Mouse (Mus musculus): Measurements from ENCODE around the gene Shank2. TPM values are rescaled to one million over a fixed set of nuclear protein-coding genes. Genes with fewer than 3 reads are reported as not detected.

The Shank2 gene
- polyA plus RNA-seq, 1 experiment from 2014 or later = 2.6 TPM

DNA sequence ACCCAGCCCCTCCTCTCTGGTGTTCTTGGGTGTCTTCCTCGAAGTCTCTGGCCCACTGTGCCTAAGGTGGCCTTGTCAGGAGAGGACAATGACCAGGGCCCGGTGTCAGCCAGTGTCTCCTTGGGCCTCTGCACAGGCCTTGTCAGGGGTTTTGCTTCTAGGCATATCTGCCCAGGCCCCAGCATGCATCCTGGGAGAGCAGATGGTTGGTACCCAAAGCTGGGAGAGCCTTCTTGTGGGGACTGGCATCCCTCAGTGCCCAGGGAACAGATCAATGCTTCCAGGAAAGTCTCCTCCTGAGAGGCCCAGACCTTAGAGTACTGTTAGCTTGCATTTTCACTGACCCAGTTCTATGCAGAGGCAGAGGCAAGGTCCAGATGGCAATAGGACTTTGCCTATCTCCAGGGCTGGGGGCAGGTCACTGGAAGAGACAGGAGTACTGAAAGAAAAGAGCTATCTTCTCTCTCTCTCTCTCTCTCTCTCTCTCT, 327.7 kb downstream of the Shank2 start:
- Histone ChIP-seq H3K27ac (no peak overlapping the region), H3K36me3 (no peaks in the 10 kb centered on the region), H3K27me3 (no peaks in the 10 kb centered on the region), H3K4me1 (no peaks in the 10 kb centered on the region), H3K4me2 (no peak overlapping the region), H3K9ac (no peak overlapping the region), H3K4me3 (replicated peaks) (no peak overlapping the region), H3K9me3 (replicated peaks) (no peaks in the 10 kb centered on the region)
- WGBS = 95% methylated on average over 2 of the region's 2 CpGs
- no peak for ATAC-seq (replicated peaks; ENCODE audit: low FRiP score)

- ATAC-seq (replicated peaks; ENCODE audit: low FRiP score) = no peak
- Histone ChIP-seq H3K4me2 (no peak overlapping the region), H3K4me1 (no peaks in the 10 kb centered on the region), H3K4me3 (replicated peaks) (no peak overlapping the region), H3K9ac (no peak overlapping the region), H3K27me3 (no peaks in the 10 kb centered on the region), H3K36me3 (no peaks in the 10 kb centered on the region), H3K27ac (no peak overlapping the region), H3K9me3 (replicated peaks) (no peaks in the 10 kb centered on the region)
Observed at GRCm38 (mm10) chr7:144336626-144337025, 334.9 kb downstream of the Shank2 start.

- no peaks in the 10 kb centered on the region for H3K9me3 ChIP-seq (replicated peaks)
- H3K4me2 ChIP-seq = no peak overlapping the region
- no peak overlapping the region for H3K27ac ChIP-seq
- 88% methylated on average over 5 of the region's 5 CpGs for WGBS
- no peak overlapping the region for H3K9ac ChIP-seq
- H3K36me3 ChIP-seq = no peaks in the 10 kb centered on the region
- H3K27me3 ChIP-seq = no peaks in the 10 kb centered on the region
- no peak for ATAC-seq (replicated peaks; ENCODE audit: low FRiP score)
- H3K4me1 ChIP-seq = no peaks in the 10 kb centered on the region
- H3K4me3 ChIP-seq (replicated peaks) = no peak overlapping the region
Observed at GRCm38 (mm10) chr7:144338694-144339093, 337.0 kb downstream of the Shank2 start.

GRCm38 (mm10) chr7:144340376-144340775, 338.6 kb downstream of the Shank2 start:
- 75% methylated on average over 6 of the region's 6 CpGs for WGBS
- Histone ChIP-seq H3K9me3 (replicated peaks) (no peaks in the 10 kb centered on the region), H3K9ac (no peak overlapping the region), H3K4me1 (no peaks in the 10 kb centered on the region), H3K27me3 (no peaks in the 10 kb centered on the region), H3K4me3 (replicated peaks) (no peak overlapping the region), H3K27ac (no peak overlapping the region), H3K36me3 (no peaks in the 10 kb centered on the region), H3K4me2 (no peak overlapping the region)
- ATAC-seq (replicated peaks; ENCODE audit: low FRiP score) = no peak

DNA sequence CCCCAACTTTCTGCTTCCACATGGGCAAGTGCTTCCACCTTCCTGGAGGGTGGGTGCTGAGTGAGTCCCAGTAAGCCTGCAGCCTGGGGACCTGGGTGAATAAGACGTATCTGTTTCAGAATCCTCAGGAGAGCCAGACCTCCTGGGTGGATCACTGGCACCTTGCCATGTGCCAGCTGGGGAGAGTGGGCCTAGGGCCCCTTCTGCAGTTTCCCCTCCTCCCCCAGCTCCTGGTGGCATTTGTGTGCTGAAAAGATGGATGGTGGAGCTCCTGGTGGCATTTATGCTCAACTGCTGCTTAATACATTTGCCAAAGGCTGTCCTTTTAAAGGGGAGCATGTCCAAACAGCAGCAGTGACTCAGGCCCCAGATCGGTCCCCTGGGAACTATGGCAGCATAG, 364.4 kb downstream of the Shank2 start:
- peaks cover 6% of the 10 kb centered on the region; the same call in 1 of the 2 replicates for H3K4me1 ChIP-seq
- no peak for ATAC-seq (replicated peaks; ENCODE audit: low FRiP score)
- H3K4me2 ChIP-seq = no peak overlapping the region
- 72% methylated on average over 2 of the region's 2 CpGs for WGBS
- H3K9ac ChIP-seq = no peak overlapping the region
- H3K9me3 ChIP-seq (replicated peaks) = no peaks in the 10 kb centered on the region
- H3K27ac ChIP-seq = no peak overlapping the region
- no peaks in the 10 kb centered on the region for H3K27me3 ChIP-seq
- H3K4me3 ChIP-seq (replicated peaks) = no peak overlapping the region
- H3K36me3 ChIP-seq = no peaks in the 10 kb centered on the region

GRCm38 (mm10) chr7:144373059-144373458, 371.3 kb downstream of the Shank2 start:
- no peaks in the 10 kb centered on the region for H3K27me3 ChIP-seq
- H3K4me3 ChIP-seq (replicated peaks) = no peak overlapping the region
- no peak overlapping the region for H3K4me2 ChIP-seq
- no peaks in the 10 kb centered on the region for H3K36me3 ChIP-seq
- H3K9me3 ChIP-seq (replicated peaks) = no peaks in the 10 kb centered on the region
- 52% methylated on average over 8 of the region's 8 CpGs for WGBS
- H3K27ac ChIP-seq = no peak overlapping the region
- ATAC-seq (replicated peaks; ENCODE audit: low FRiP score) = no peak
- peaks cover 12% of the 10 kb centered on the region; the same call in 1 of the 2 replicates for H3K4me1 ChIP-seq
- no peak overlapping the region for H3K9ac ChIP-seq

DNA sequence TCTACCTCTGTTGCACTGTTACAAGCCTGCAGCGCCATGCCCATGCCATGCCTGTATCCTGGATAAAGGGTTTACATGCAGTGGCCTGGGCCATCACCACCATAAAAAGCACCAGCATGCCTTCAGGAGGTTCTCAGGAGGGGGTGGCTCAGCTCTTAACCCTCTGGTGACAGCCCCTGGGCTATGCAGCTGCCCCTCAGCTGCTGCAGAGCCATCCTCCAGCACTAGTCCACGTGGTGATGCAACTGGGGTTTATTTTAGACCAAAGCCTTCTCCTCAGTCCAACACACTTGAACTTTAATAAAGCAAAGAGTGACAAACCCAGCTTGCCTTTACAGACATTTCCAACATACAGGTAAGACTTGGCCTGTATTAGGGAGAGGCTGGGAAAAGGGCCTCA, 373.8 kb downstream of the Shank2 start:
- Histone ChIP-seq H3K9me3 (replicated peaks) (no peaks in the 10 kb centered on the region), H3K27me3 (no peaks in the 10 kb centered on the region), H3K4me1 (0 out of 2 replicates have a peak, but pooled peaks cover 7% of the 10 kb centered on the region), H3K4me2 (no peak overlapping the region), H3K36me3 (no peaks in the 10 kb centered on the region), H3K9ac (no peak overlapping the region), H3K4me3 (replicated peaks) (no peak overlapping the region), H3K27ac (no peak overlapping the region)
- no peak for ATAC-seq (replicated peaks; ENCODE audit: low FRiP score)
- 88% methylated on average over 2 of the region's 2 CpGs for WGBS

GRCm38 (mm10) chr7:144378254-144378653, 376.5 kb downstream of the Shank2 start:
- H3K4me3 ChIP-seq (replicated peaks) = no peak overlapping the region
- H3K9ac ChIP-seq = no peak overlapping the region
- H3K9me3 ChIP-seq (replicated peaks) = no peaks in the 10 kb centered on the region
- no peak overlapping the region for H3K4me2 ChIP-seq
- H3K36me3 ChIP-seq = no peaks in the 10 kb centered on the region
- no peak overlapping the region for H3K27ac ChIP-seq
- 42% methylated on average over 4 of the region's 4 CpGs for WGBS
- no peak for ATAC-seq (replicated peaks; ENCODE audit: low FRiP score)
- H3K4me1 ChIP-seq = 0 out of 2 replicates have a peak, but pooled peaks cover under 1% of the 10 kb centered on the region
- H3K27me3 ChIP-seq = no peaks in the 10 kb centered on the region

DNA sequence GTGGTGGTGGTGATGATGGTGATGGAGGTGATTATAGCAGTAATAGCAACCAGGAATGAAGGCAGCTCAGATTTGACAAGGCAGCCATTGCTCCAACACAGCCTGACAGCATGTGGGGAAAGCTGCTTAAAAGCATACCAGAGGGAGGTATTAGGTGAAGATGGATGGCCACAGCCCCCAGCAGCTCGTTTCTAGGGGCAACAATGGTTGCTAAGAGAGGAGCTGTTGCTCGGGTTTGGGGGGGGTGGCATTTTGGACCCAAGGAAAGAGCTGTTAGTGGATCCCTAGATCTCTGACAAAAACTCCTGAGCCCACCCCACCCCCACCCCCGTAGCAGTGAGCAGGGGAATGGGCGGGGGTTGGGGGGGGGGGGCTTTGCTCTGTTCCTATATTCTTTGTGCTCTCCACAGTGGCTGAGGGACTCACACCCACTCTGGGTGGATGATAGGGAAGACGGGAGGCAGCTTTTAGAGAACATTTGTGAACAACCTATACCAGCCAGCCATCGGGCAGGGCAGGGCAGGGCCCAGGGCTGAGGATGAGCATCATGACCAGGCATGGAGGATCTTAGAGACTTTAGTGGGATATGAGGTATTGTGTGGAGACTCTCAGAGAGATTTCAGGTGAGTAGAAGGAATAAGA, 377.6 kb downstream of the Shank2 start:
- H3K9ac ChIP-seq = no peak overlapping the region

GRCm38 (mm10) chr7:144381588-144381987, 379.9 kb downstream of the Shank2 start:
- no peak overlapping the region for H3K4me2 ChIP-seq
- WGBS = 79% methylated on average over 10 of the region's 10 CpGs
- H3K36me3 ChIP-seq = no peaks in the 10 kb centered on the region
- no peaks in the 10 kb centered on the region for H3K9me3 ChIP-seq (replicated peaks)
- H3K4me1 ChIP-seq = no peaks in the 10 kb centered on the region
- no peaks in the 10 kb centered on the region for H3K27me3 ChIP-seq
- no peak overlapping the region for H3K9ac ChIP-seq
- ATAC-seq (replicated peaks; ENCODE audit: low FRiP score) = no peak
- no peak overlapping the region for H3K27ac ChIP-seq
- H3K4me3 ChIP-seq (replicated peaks) = no peak overlapping the region

More for the DNA sequence above, 377.6 kb downstream of the Shank2 start:
- Histone ChIP-seq H3K4me2 (no peak overlapping the region), H3K27ac (no peak overlapping the region), H3K36me3 (no peaks in the 10 kb centered on the region), H3K4me1 (no peaks in the 10 kb centered on the region), H3K9me3 (replicated peaks) (no peaks in the 10 kb centered on the region), H3K4me3 (replicated peaks) (no peak overlapping the region), H3K27me3 (no peaks in the 10 kb centered on the region)
- ATAC-seq (replicated peaks; ENCODE audit: low FRiP score) = no peak
- 63% methylated on average over 6 of the region's 6 CpGs for WGBS

GRCm38 (mm10) chr7:144387537-144387936, 385.8 kb downstream of the Shank2 start:
- WGBS = 93% methylated on average over 6 of the region's 6 CpGs
- no peak for ATAC-seq (replicated peaks; ENCODE audit: low FRiP score)

DNA sequence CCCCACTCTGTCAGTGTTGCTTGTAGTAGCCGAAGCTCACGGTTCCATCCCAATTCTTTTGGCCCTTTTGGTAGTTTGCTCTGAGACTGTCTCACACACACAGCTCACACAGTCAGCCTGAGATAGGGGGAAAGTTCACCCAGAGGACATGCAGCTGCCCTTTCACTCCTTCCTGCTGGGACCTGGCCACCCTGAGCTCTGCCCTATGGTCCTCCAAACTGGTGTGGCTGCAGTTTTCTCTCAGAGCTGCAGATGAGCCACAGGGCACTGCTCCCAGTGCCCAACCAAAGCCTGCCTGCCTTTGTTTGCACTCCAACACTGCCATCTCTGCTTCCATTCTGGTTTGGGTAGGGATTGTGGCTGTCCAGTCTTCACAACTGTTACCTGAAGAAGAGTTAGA, 388.0 kb downstream of the Shank2 start:
- WGBS = 84% methylated on average over 2 of the region's 2 CpGs
- H3K9me3 ChIP-seq (replicated peaks) = no peaks in the 10 kb centered on the region
- H3K36me3 ChIP-seq = no peaks in the 10 kb centered on the region
- ATAC-seq (replicated peaks; ENCODE audit: low FRiP score) = no peak
- H3K27me3 ChIP-seq = no peaks in the 10 kb centered on the region
- no peak overlapping the region for H3K27ac ChIP-seq
- H3K9ac ChIP-seq = no peak overlapping the region
- no peaks in the 10 kb centered on the region for H3K4me1 ChIP-seq
- H3K4me2 ChIP-seq = no peak overlapping the region
- H3K4me3 ChIP-seq (replicated peaks) = no peak overlapping the region

More at GRCm38 (mm10) chr7:144387537-144387936, 385.8 kb downstream of the Shank2 start:
- Histone ChIP-seq H3K27me3 (no peaks in the 10 kb centered on the region), H3K4me2 (no peak overlapping the region), H3K9me3 (replicated peaks) (no peaks in the 10 kb centered on the region), H3K36me3 (no peaks in the 10 kb centered on the region), H3K4me1 (no peaks in the 10 kb centered on the region), H3K9ac (no peak overlapping the region), H3K4me3 (replicated peaks) (no peak overlapping the region), H3K27ac (no peak overlapping the region)

GRCm38 (mm10) chr7:144390676-144391075, 388.9 kb downstream of the Shank2 start:
- Histone ChIP-seq H3K4me1 (no peaks in the 10 kb centered on the region), H3K27me3 (no peaks in the 10 kb centered on the region), H3K4me2 (no peak overlapping the region), H3K4me3 (replicated peaks) (no peak overlapping the region), H3K9ac (no peak overlapping the region), H3K9me3 (replicated peaks) (no peaks in the 10 kb centered on the region), H3K36me3 (no peaks in the 10 kb centered on the region), H3K27ac (no peak overlapping the region)
- 63% methylated on average over 8 of the region's 8 CpGs for WGBS
- ATAC-seq (replicated peaks; ENCODE audit: low FRiP score) = no peak

Measured in kidney, embryonic 15.5 days (tissue).